Mouse (Mus musculus) ovary, postnatal 14 days (tissue): ENCODE measurements around the gene Hmbs.
"Not testable (repeated sequence)": the region's sequence is repeated elsewhere in the genome, so short reads cannot be mapped to it uniquely, and the experiment has no call there.

Source experiments
- DNase-seq: peaks from one replicate; pipeline ENCODE4 v3.0.0; 2022; ENCODE audit warnings: low spot score

Gene Hmbs

DNA sequence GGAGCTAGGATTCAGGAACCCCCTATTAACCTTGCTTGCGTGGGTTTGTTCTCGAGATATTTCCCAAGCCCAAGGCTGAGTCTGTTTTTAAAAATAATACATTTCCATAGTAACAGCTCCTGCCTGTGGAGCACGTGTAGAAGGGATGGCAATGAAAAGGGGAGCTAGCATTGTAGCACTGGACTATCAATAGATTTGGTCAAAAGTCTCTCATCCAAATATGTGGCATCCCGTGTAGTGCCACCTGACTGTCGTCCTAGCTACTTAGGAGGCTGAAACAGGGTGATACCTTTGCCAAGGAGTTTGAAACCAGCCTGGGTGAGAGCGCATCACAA is 23.3 kb downstream of the Hmbs start:
- no peak for DNase-seq

DNA sequence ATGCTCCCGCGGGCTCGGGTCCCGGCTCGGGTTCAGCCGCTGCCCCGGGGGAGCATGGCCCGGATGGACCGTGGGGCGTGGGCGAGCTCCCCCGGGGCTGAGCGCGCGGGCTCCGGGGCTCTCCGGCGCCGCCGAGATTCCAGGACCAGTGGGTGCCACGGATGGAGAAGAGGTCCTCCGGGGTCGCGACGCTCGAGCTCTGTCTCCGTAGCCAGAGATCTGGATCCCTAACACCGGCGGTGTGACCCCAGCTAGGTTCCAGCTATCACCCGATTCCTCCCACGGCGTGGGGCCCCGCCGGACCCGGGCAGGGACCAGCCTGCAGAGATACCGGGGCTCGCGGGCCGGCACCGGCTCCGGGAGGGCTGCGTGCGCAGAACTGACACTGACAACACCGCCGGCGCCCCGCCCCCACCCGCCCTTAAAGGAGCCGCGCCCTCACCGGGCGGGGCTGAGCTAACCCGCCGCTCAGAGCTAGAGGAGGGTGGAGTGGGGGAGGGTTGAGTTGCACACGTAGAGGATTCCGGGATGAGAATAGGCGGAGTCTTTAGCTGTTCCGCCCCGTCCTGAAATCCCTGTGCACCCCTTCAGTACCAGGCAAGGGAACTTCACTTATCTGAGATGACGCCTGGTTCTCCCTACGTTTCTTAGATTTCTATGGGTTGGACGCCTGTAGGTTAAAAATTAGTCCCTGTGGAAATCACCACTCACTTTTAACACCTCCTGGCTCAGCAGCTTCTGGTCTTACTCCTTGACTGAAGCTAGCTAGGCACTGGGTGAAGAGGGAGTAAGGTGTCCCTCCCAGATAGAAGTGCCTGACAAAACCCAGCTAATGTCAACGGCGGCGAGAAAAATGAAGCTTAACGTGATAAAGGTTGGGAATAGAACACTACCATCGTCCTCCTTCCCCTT is 23.9 kb downstream of the Hmbs start, which contains the start of gene C2cd2l:
Gene C2cd2l, minus strand, starts transcription at position 399 of the 912 bp plus-strand sequence.
- peak; percentile 75 for DNase-seq

DNA sequence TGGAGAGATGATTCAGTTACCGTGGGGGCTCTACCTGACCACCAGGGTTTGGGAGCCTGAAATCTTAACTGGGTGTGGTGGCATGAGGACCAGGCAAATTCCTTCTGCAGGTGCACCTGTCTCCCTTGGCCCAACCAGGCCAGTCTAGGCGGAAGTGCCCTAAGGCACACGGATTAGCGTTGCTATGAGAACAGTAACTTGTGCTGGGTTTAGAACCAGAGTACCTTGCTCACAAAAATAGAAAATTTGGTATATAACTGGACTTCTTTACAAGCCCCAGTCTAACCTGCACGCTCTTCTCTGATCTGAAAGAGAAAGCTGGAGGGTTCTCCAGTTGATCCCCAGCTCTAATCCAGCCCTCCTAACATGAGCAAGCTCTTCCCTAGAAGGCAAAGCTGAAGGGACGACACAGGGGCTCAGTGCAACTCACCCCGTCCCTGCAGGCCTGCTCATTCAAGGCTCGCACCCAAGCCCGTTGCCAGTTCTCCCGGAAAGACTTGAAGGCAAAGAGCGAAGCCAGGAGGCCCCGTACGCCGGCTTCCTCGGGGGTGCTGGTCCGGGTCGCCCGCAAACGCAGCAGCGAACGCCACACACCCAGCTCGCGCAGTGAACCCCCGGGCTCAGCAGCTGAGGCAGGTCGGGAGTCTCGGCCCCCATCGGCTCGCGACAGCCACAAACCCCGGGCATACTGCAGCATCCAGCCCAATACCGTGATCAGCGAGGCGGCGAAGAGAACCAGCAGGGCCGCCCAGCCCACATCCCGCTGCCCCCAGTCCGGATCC is 24.7 kb downstream of the Hmbs start:
- DNase-seq: peak; percentile 34

DNA sequence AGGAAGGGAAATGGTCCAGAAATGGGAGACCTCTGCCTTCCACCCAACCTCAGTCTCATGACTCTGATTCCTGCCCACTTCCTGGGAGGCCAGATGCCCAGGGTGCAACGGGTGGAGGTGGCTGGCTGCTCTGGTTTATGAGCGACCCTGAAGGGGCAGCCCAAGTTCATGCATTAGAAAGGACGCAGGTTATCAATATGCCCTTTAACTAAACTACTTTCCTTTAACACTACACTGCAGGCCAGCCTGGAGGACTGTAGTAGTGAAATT is 25.3 kb downstream of the Hmbs start:
- DNase-seq: no peak

DNA sequence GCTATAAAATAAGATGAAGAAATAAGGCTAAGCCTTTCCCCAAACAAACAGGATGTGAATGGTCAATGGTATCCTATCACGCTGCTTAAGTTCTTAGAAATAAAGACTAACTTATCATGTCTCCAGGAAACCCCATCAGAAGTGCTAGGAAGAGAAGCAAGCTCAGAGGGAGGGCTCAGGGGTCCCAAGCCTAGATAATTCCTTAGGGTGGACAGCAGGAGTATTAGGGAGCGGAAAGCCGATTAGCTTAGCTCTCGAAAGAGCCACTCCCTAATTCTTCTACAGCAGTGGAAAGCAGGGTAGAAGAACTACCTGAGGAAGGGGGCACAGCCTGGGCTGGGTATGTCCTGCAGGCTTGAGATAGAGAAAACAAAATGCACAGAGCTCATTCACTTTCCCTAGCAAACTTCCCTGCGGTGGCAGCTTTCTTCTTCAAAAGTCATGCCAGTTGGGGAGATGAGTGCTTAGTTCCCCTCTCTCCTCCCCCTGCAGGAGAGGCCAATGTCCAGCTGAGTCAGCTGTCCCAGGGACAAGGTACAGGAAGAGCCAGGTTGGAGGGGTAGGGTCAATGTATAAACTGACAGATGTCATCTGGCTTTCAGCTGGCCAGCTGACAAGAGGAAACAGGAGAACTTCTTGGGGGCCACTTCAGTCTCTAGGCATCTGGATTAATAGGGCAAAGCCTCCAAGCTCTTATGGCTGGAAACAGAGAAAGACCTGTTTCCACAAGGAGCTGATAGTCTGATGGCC is 25.8 kb downstream of the Hmbs start:
- DNase-seq: no peak

DNA sequence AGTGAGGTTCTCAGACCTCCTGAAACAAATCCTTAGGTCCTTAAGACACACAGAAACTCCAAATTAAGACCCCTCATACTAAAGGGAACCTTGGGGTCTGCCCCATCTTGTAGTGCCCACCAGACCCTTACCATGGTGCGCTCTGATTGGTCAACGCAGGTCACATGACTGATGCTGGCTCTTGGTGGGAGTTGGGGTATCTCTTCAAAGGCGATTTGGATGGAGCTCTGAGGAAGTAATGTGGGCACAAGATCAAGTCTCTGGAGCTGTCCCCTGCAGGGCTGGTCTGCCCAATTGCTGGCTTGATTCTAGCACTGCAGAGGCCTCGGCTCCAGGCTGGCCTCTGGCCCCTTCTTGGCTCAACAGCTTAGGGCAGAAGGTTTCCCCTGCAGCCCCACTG is 26.6 kb downstream of the Hmbs start:
- DNase-seq: no peak

DNA sequence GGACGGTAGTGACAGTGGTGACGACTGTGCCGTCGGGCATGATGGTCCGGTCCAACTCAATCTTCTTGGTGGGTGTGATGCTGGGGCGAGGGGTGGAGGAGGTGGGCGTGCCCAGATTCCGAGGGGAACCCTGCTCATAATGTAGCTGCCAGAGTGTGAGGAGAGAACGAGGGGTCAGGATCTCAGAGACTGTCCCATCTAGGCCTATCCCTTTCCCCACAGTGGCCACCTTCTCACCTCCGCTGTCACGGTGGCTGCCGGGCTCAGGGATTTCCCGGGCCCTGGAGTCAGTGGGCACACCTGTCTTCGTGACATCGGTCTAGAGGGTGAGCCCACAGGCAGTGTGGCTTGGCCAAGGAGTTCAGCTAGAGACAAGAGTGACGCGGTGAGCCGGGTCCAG is 29.1 kb downstream of the Hmbs start:
- DNase-seq: no peak

DNA sequence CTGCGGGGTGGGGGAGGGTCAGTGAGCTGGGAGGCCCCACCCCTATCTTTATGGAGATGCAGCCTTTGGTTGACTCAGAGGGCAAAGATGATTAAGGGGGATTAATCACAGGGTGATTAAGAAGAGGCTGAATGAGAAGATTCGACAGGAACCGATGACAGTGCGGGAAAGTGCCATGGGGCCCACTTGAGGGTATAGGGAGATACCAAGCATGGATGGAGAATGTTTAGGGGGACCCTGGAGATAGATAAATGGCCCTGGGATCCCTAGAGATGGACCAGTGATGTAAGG is 29.8 kb downstream of the Hmbs start:
- DNase-seq: no peak

DNA sequence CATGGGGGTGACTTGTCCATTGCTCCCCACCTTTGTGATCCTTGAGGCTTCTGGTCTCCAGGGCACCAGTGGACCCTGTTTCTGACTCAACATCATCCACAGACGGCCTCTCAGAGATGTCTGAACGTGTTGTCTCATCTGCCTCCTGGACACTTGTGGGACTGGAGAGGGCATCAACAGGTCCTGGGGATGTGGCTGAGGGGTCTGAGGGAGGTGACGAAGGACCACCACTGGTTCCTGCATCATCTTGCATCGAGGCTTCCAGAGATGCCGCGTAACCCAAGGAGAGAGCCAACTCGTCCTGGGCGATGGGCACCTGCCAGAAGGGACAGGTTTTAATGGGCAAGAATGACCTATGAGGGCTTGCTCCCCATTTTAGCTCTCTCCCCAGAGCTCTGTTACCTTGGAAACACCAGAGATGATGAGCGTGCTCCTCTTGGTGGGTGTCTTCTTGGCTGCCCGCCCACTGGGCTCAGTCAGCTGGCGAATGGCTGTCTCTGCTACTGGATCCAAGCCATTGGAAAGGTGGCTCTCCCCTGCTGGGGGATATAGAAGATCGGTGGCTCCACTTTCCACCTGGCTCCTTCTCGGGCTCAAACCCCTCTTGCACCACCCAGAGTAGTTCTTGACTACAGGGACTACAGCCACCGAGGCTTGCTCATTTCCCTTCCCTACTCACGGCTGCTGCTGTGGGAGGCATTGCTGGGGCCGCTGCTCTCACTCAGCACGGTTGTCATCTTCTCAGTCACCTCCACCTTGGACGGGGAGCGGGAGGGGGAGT is 30.4 kb downstream of the Hmbs start:
- no peak for DNase-seq

DNA sequence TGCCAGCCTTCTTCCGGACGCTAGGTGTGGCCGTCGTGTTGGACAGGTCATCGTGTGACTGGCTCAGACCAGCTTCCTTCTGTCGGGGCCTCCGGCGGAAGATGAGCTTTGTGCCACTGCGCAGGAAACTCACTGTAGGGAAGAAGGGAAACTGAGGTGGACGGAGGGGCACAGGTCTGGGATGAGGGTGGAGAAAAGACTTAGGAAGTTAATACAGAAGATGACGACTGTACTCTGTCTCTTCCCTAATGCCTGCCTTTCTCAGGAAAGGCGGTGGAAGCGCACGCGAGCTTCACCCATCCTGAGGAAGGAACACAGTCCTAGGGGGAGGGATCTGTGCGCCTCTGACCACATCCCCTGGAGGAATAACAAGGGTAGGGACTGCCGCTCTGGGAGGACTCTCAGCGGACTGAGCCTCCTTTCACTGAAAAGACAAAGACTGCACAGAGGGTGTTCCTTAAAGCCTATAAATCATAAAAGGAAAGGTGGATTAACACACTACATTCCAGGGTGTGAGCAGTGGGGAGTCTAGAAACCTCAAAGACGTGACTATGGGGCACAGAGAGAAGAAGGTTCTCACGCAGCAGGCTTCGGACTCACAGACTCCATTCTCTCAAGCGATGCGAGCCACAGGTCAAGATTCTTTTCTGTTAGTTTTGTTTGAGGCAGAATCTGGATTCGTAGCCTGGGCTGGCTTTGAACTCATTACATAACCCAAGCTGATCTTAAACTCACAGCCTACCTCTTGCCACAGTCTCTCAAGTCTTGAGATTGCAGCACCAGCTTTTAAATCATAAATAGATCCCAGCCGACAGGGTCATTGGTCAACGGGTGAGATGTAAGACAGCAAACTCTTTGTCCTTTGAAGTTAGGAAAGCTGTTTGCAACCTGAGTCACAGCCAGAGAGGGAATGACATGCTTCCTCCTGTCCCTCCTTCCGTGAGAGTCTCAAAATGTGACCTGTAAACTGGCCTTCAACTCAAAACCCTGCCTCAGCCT is 32.6 kb downstream of the Hmbs start:
- no peak for DNase-seq

DNA sequence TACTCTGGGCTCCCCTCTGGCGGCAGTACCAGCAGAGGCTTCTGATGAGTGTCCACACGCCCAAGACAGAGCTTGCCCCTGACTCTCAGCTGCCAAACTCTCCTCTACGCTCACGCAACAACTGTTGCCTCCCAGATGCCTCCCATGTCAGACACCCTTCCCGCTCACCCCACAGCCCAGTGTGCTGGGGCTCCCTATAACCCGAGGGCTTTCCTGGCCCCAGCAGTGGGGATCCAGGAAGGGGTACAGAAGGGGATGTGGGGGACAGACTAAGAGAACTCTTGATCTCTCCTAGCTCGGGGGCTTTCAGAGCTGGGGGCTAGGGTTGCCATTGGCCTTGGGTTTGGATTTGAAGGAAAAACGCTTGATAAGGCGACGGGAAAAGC is 33.3 kb downstream of the Hmbs start:
- no peak for DNase-seq

DNA sequence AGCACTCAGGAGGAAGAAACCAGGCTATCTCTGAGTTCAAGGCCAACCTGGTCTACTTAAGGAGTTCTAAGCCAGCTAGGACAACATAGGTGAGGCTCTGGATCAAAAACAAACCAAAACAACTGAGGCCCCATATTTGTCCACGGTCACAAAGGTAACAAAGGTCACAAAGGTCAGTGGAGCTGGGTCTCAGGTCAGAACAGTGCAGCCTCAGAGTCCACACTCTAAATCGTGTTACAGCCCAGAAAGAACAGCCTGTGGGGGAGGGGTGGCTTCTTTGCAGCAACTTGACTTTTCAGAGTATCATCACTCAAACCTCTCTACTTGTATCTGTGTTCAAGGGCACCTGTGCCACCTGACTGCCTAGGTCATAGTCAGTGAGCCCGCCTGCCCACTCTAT is 34.3 kb downstream of the Hmbs start:
- no peak for DNase-seq

DNA sequence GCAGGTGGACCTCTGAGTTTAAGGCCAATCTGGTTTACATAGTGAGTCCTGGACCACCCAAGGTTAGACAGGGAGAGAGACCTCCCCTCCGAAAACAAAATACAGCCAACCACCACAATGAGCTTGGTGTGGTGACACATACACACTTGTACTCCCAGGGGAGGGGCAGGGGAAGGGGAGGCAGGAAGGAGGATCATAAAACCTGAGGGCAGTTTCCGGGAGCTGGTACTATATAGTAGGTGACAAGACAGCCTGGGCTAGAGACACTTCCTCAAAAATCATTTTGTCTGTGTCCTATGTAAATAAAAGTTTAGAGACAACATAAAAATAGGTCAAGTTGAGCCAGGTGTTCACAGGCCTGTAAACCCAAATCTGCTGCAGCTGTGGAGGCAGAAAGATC is 36.8 kb downstream of the Hmbs start:
- no peak for DNase-seq

DNA sequence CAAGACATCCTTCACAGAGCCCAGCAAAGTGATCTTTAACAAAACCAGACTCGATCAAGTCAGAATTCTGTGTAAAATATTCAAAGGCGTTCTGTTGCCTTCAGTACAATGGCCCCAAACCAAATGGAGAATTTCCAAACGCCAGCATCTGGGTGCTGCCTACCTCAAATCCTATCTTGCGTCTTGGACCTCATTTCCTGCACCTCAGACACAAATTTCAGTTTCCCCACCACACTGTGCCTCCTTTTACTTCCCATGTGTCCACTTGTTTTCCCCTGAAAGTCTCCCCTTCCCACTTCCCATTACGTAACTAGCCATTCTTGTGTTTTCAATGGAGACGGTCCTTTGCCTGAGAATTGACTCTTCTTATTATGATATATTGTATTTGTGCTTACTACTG is 37.5 kb downstream of the Hmbs start:
- DNase-seq: no peak

DNA sequence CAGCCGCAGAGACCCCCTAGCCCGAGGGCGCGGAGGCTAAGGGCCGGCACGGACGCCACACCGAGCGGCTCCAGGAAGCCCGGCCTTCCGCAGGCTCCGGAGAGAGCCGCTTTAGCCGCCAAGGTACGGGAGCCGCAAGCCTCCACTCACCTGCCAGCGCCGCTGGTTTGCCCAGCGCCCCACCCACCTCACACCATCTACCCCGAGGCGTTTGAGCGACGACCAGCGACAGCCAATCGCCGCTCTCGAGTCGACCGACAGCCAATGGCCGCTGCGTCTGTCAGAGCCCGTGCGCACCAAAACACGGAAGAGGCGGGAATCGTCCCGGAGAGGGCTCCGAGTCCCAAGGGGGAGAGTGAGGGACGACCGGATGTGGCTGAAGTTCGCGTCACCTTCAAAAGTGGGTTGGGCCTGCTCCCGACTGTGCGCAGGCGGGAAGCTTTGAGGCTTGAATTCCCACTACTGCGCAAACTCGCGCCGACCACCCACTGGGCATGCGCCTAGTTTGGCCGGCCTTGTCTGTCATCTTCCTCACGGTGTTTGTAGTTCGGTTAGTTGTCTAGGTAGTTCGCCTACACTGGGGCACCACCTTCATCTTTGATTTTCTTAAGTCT is 38.5 kb downstream of the Hmbs start, which contains the start of gene Hinfp:
Gene Hinfp, minus strand, starts transcription at position 206 of the 614 bp plus-strand sequence.
- peak; percentile 93 for DNase-seq

DNA sequence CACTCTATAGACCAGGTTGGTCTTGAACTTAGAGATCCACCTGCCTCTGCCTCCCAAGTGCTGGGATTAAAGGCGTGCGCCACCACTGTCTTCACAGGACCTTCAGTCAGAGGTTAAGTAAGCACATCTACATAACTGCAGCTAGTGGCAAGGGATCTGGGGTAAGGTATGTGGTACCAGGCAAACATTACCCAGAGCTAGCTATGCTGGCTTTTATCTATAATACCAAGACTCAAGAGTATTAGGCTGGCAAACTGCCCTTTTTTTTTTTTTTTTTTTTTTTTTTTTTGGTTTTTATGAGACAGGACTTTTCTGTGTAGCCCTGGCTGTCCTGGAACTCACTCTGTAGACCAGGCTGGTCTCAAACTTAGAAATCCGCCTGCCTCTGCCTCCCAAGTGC is 44.0 kb downstream of the Hmbs start:
- DNase-seq: not testable (repeated sequence)

DNA sequence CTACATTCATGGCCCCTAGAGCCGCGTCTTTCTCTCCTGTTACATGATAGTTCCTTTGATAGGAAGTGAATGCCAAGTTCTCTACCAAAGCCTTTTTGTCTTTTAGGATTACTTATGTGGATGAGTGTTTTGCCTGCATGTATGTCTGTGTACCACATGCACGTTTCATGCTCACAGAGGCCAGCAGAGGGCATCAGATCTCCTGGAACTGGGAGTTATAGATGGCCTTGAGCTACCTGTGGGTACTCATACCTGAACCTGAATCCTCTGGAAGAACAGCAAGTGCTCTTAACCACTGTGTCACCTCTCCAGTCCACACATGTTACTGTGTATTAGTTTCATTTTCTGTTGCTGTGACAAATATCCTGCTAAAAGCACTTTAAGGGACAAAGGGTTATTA is 51.5 kb downstream of the Hmbs start:
- no peak for DNase-seq

DNA sequence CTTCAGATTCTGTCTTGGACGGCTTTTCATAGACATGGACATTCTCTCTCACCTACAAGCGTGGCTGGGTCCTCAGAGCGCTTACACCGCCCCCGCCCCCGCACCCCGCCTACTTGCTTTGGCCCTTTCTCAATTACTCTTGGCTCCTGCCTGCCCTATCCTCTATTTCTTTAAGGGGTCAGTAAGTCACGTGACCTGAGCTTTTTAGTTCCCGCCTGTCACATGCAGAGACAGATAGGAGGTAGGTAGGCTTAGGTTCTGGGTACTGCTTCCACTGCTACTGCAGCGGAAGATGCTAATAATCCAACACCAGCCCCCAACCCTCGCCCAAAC is 55.1 kb downstream of the Hmbs start:
- DNase-seq: no peak

DNA sequence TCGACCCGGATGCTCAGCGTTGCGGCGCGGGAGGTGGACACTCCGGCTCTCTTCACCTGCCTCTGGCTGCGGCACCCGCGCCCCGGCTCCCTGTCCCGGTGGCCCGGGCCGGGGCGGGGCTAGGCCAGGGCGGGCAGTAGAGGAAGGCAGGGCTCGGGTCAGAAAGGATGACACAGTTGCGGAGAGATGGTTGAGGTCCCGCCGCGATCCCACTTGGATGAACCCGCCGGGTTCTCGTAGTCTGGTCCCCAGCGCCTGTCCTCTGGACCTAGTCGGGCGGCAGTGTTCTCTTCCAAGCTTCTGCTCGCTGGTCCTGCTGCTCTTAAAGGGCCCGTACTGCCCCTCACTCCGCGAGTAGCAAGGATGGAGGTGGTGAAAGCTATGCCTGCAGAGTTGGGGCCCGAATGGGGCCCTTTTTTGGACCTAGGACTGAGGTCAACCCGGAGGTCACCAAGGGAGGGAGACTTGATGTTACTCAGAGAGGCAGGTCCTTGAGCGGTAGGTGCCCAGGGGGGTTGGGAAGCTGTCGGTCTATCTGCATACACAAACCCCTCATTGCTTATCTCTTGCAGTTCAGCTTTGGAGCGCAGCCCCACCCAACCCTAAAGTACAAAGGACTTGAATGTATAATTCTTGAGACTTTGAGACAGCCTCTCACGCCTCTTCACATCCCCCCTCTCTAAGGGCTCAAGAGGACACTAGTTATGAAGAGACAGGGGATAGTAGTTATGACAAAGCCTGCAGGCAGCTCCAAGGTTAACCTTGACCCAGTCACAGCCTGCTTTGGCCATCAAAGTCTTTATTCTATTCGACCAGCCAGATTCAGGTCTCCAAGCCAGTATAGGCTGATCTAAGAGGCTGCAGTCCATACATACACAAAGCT is 55.7 kb downstream of the Hmbs start, which contains the start of gene Abcg4:
Gene Abcg4, minus strand, starts transcription at position 540 of the 883 bp plus-strand sequence.
- DNase-seq: peak; percentile 9
